Mouse (Mus musculus) midbrain, postnatal 0 days (tissue): Measurements from ENCODE around the gene Tgfbi. TPM values are rescaled to one million over a fixed set of nuclear protein-coding genes. Genes with fewer than 3 reads are reported as not detected.

ENCODE experiments used
- ATAC-seq: fragments of 200-750 bp; cut with Nextera tagmentation; 2 replicates; pipeline ENCODE4 v1.8.0; 2017; ENCODE audit warnings: moderate number of reproducible peaks, mild to moderate bottlenecking, moderate TSS enrichment, moderate library complexity; ENCODE audit not compliant: low FRiP score
- DNase-seq: peaks from one replicate; pipeline ENCODE4 v3.0.0-alpha.2; 2015; ENCODE audit warnings: low spot score
- H3K27ac ChIP-seq: fragments of 300-500 bp; sonication (generic); 2 replicates; pipeline ENCODE4 v1.5.1; 2014; ENCODE audit warnings: low read depth, mild to moderate bottlenecking, low read length, mixed read lengths
- H3K27me3 ChIP-seq: fragments of 300-500 bp; sonication (generic); 2 replicates; pipeline ENCODE4 v1.6.1; 2014; ENCODE audit warnings: low read length, control low read depth, mixed read lengths; ENCODE audit not compliant: insufficient read depth
- H3K36me3 ChIP-seq: fragments of 300-500 bp; sonication (generic); 2 replicates; pipeline ENCODE4 v1.6.1; 2014; ENCODE audit warnings: low read length, control low read depth, mixed read lengths; ENCODE audit not compliant: insufficient read depth
- H3K4me1 ChIP-seq: fragments of 300-500 bp; sonication (generic); 2 replicates; pipeline ENCODE4 v1.6.1; 2014; ENCODE audit warnings: mild to moderate bottlenecking, control low read depth, antibody characterized with exemption, low read length, mixed read lengths; ENCODE audit not compliant: insufficient read depth
- H3K4me2 ChIP-seq: fragments of 300-500 bp; sonication (generic); 2 replicates; pipeline ENCODE4 v1.6.1; 2014; ENCODE audit warnings: low read depth, mild to moderate bottlenecking, low read length, mixed read lengths; ENCODE audit not compliant: poor library complexity, severe bottlenecking
- H3K4me3 ChIP-seq: fragments of 300-500 bp; sonication (generic); 2 replicates; pipeline ENCODE4 v1.5.1; 2014; ENCODE audit warnings: low read depth, mild to moderate bottlenecking, low read length, moderate library complexity
- H3K9ac ChIP-seq: fragments of 300-500 bp; sonication (generic); replicated peaks from 2 replicates; pipeline ENCODE4 v1.6.1; 2014; ENCODE audit warnings: mild to moderate bottlenecking, low read length, moderate library complexity, mixed read lengths; ENCODE audit not compliant: poor library complexity, severe bottlenecking
- H3K9me3 ChIP-seq: fragments of 300-500 bp; sonication (generic); 2 replicates; pipeline ENCODE4 v1.6.1; 2016; ENCODE audit warnings: low read length, control low read depth
- CTCF ChIP-seq: IDR thresholded peaks from 2 replicates; pipeline ENCODE4 v1.5.1; 2016; ENCODE audit warnings: antibody characterized with exemption, mild to moderate bottlenecking
- WGBS: fragments of 180-500 bp; shearing (Covaris S2); extraction: QIAGEN DNeasy Blood & Tissue Kit; methylation state at CpG from one replicate; pipeline ENCODE4 v1.1.7; 2014; 5-methylcytosine and 5-hydroxymethylcytosine counted together
- polyA plus RNA-seq: library from polyadenylated mRNA; unstranded; fragments of >200 nt; fragmentation: Nextera tagmentation; extraction: Ambion mirVana; gene quantifications from 2 replicates; pipeline ENCODE4 v1.2.1, GENCODE M21; 2015
- total RNA-seq: library from RNA; depleted of rRNA; stranded (reverse); fragments of >200 nt; gene quantifications from 2 replicates; pipeline ENCODE4 v1.2.3, GENCODE M21; 2014; rRNA removed

Tgfbi gene
- total RNA-seq: 6.3 and 7.5 TPM in 2 replicates
- polyA plus RNA-seq: 3.0 and 3.4 TPM in 2 replicates

DNA sequence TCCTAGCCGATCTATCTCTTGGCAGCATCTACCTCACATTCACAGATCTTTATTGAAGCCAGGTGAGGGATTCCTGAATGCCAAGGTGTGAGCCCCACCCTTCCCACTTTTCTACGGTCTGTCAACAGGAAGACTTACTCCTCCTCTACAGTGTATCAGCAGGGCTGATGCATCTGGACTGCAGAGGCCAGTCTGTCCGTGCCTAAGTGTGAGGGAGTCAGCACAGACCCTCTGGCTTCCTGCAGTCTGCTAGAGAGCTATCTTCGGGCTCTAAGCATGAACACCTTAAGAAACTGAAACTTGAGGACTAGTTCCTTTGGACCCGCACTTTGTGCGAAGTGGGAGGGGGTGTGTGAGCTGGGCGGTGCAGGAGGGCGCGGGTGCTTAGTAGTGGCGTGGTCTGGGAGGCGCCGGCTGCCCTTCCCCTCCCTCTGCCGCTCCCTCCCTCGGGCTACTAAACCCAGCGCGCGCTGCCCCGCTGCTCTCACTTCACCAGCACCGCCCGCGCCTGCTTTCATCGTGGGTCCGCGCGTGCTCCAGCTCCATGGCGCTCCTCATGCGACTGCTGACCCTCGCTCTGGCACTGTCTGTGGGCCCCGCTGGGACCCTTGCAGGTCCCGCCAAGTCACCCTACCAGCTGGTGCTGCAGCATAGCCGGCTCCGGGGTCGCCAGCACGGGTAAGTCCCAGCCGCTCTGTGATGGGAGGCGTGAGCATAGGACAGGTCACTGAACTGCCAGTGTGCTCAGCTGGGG, at the start of gene Tgfbi:
Gene Tgfbi (plus strand): TSS at position 421 of the 754 bp plus-strand sequence.
- Histone ChIP-seq H3K9me3 (no peaks in the 10 kb centered on the region), H3K4me2 (peak within 1 kb of the TSS; percentile 92), H3K9ac (peak within 1 kb of the TSS; percentile 46), H3K4me1 (no peaks in the 10 kb centered on the region), H3K27ac (no peak within 1 kb of the TSS), H3K36me3 (no peaks in the 10 kb centered on the region), H3K27me3 (peaks cover 29% of the 10 kb centered on the region), H3K4me3 (peak within 1 kb of the TSS; percentile 40)
- TF ChIP-seq CTCF: no peak
- DNase-seq (no peak), ATAC-seq (no peak)
- WGBS: 4% methylated on average over 36 of the region's 36 CpGs

DNA sequence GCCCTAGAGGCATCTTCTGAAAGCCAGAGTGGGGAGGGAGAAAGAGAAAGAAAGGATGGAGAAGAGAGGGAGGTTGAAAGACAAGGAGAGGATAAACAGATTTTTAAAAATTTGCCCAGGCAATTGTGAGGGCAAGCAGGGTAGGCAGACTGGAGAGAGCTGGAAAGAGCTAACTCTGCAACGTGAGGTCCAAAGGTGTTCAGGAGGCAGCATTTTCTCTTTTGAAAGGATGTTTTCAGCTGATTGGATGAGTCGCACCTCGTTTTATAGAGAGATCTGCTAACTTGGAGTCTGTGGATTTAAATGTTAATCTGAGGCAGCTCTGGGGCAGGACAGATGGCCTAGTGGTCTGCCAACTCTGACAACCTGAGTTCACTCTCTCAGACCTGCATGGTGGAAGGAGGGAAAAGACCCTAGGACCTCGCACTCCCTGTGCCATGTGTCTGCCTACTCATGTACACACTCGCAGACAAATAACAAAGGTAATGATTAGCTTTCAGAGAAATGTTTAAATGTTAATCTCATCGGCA, 49.4 kb upstream of the Tgfbi start:
- Histone ChIP-seq H3K4me3 (no peak overlapping the region), H3K27ac (no peak overlapping the region), H3K9me3 (no peaks in the 10 kb centered on the region)

DNA sequence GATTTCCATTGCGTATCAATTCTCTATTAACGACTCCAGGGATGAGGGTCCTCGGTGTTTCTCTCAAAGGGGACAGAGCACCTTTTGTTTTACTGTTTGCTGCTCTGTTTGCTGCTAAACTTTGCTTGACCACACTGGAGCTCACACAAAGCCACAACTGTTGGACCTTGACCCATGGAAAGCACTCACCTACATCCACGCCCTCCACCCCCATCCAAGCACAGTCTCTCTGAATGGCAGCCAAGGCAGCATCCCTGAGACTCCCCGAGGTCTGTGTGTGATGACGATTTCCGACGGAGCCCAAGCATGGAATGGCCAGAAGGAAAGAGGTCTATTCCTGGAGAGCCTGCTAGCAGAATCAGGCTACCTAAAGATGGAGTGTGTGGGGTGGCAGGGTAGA, 48.2 kb upstream of the Tgfbi start:
- no peak overlapping the region for H3K4me3 ChIP-seq
- 76% methylated on average over 8 of the region's 8 CpGs for WGBS
- H3K4me2 ChIP-seq: no peak overlapping the region

More for the DNA sequence above, 49.4 kb upstream of the Tgfbi start:
- 82% methylated on average over 6 of the region's 6 CpGs for WGBS
- ATAC-seq (no peak), DNase-seq (no peak)
- no peaks in the 10 kb centered on the region for H3K4me1 ChIP-seq
- no peak overlapping the region for H3K4me2 ChIP-seq
- no peaks in the 10 kb centered on the region for H3K36me3 ChIP-seq
- H3K27me3 ChIP-seq: no peaks in the 10 kb centered on the region
- no peak for TF ChIP-seq CTCF
- H3K9ac ChIP-seq: no peak overlapping the region

DNA sequence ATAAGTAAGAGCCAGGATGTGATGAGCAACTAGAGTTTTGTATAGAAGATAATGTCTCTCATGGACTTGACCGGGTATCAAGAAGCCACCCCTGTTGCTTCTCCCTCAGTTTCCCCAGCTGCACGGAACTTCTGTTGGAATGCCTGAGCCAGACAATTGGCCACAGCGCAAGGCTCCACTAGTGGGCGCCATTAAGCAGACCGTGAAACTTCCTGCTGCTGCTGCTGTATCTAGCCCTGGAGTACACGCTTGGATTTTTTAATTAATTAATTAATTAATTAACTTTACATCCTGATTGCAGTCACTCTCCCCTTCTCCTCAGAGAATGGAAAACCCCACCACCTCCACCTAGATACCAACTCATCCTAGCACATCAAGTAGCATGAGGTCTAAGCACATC, 46.2 kb upstream of the Tgfbi start:
- no peak overlapping the region for H3K4me3 ChIP-seq
- ATAC-seq (no peak), DNase-seq (peak; percentile 44)
- no peaks in the 10 kb centered on the region; the same call in 1 of the 2 replicates for H3K27me3 ChIP-seq
- H3K4me2 ChIP-seq: no peak overlapping the region
- no peaks in the 10 kb centered on the region for H3K36me3 ChIP-seq
- 38% methylated on average over 6 of the region's 6 CpGs for WGBS
- no peak overlapping the region for H3K9ac ChIP-seq
- no peak overlapping the region for H3K27ac ChIP-seq
- no peaks in the 10 kb centered on the region for H3K4me1 ChIP-seq
- no peaks in the 10 kb centered on the region for H3K9me3 ChIP-seq
- peak; percentile 64 for TF ChIP-seq CTCF

More for the DNA sequence above, 48.2 kb upstream of the Tgfbi start:
- no peak for TF ChIP-seq CTCF
- DNase-seq (no peak), ATAC-seq (no peak)
- Histone ChIP-seq H3K9me3 (no peaks in the 10 kb centered on the region), H3K27ac (no peak overlapping the region), H3K4me1 (no peaks in the 10 kb centered on the region), H3K9ac (no peak overlapping the region), H3K27me3 (no peaks in the 10 kb centered on the region; the same call in 1 of the 2 replicates), H3K36me3 (no peaks in the 10 kb centered on the region)

DNA sequence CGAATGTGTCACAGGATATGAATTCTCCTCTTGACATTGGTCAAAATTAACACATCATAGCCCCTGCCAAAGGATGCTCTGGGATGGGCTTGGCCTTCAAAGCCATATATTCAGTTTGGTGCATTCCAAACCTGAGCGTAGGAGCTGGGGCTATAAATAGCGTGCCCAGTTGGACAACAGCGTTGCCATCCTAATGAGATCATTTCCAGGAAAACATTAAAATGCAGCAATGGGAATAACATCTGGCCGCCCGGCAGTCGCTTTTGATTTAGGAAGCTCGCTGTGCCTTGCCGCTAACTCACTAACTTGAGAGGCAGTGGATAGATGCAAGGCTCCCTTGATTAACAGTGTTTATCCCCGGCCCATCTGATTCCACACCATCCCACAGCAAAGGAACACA, 43.0 kb upstream of the Tgfbi start:
- Histone ChIP-seq H3K36me3 (no peaks in the 10 kb centered on the region), H3K27me3 (no peaks in the 10 kb centered on the region; the same call in 1 of the 2 replicates), H3K27ac (no peak overlapping the region), H3K4me1 (no peaks in the 10 kb centered on the region), H3K4me2 (no peak overlapping the region), H3K9me3 (no peaks in the 10 kb centered on the region), H3K4me3 (no peak overlapping the region), H3K9ac (no peak overlapping the region)
- TF ChIP-seq CTCF: no peak
- DNase-seq (no peak), ATAC-seq (no peak)
- WGBS: 35% methylated on average over 10 of the region's 10 CpGs

DNA sequence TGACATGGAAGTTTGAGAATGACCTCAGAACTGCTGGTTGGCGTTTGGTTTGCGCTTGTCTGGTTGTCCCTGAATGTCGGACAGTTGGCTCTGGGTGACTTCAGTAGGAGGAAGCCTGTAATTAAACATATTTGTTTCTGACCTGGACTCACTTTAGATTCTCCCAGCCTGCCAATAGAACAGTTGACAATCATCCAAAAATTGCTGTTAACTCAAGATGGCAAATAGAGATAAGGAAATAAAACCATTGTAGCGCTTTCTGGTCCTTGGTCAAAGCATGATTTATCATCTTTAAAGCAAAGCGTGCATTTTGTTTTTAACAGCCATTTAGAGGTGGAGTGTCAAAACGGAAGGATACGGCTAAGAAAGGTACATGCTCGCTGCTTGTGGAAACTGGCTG, 37.7 kb upstream of the Tgfbi start:
- H3K9ac ChIP-seq: no peak overlapping the region
- ATAC-seq (no peak), DNase-seq (no peak)
- no peaks in the 10 kb centered on the region for H3K4me1 ChIP-seq
- TF ChIP-seq CTCF: no peak
- no peaks in the 10 kb centered on the region for H3K36me3 ChIP-seq
- H3K4me2 ChIP-seq: no peak overlapping the region
- 95% methylated on average over 8 of the region's 8 CpGs for WGBS
- H3K27ac ChIP-seq: no peak overlapping the region
- H3K4me3 ChIP-seq: no peak overlapping the region
- H3K9me3 ChIP-seq: no peaks in the 10 kb centered on the region
- H3K27me3 ChIP-seq: no peaks in the 10 kb centered on the region
